Mouse (Mus musculus): Measurements from ENCODE around the gene Avpr1b. TPM values are rescaled to one million over a fixed set of nuclear protein-coding genes. Genes with fewer than 3 reads are reported as not detected.
"Not testable (repeated sequence)": the region's sequence is repeated elsewhere in the genome, so short reads cannot be mapped to it uniquely, and the experiment has no call there.

Gene Avpr1b
- polyA plus RNA-seq, 2 experiments from 2014 or later = 0.11 TPM; not detected in 1

- ATAC-seq = no peak
These were observed 20.3 kb downstream of the Avpr1b start for GRCm38 (mm10) chr1:131619348-131619747.

- no peak for ATAC-seq
These were observed 24.6 kb downstream of the Avpr1b start for GRCm38 (mm10) chr1:131623644-131624043.

GRCm38 (mm10) chr1:131624175-131624835 is 25.3 kb downstream of the Avpr1b start:
- ATAC-seq = no peak

GRCm38 (mm10) chr1:131626200-131626599 is 27.2 kb downstream of the Avpr1b start:
- ATAC-seq = no peak

- ATAC-seq = not testable (repeated sequence)
These were observed 33.2 kb downstream of the Avpr1b start for GRCm38 (mm10) chr1:131632216-131632615.

- ATAC-seq = no peak
These were observed 35.5 kb downstream of the Avpr1b start for GRCm38 (mm10) chr1:131634495-131634894.

- ATAC-seq = peak; percentile 89
These were observed 38.9 kb downstream of the Avpr1b start, which contains the start of gene Ctse for GRCm38 (mm10) chr1:131637791-131638540. TSS of gene Ctse (plus strand) at chr1:131638306.

GRCm38 (mm10) chr1:131638541-131639421 is 39.7 kb downstream of the Avpr1b start:
- ATAC-seq = no peak

- no peak for ATAC-seq
These were observed 41.0 kb downstream of the Avpr1b start for GRCm38 (mm10) chr1:131640062-131640461.

- no peak for ATAC-seq
These were observed 42.5 kb downstream of the Avpr1b start for GRCm38 (mm10) chr1:131641565-131641964.

GRCm38 (mm10) chr1:131642251-131642650 is 43.2 kb downstream of the Avpr1b start:
- no peak for ATAC-seq

GRCm38 (mm10) chr1:131652670-131653443 is 53.8 kb downstream of the Avpr1b start:
- peak; percentile 88 for ATAC-seq

GRCm38 (mm10) chr1:131655601-131656000 is 56.6 kb downstream of the Avpr1b start:
- ATAC-seq = no peak

- peak; percentile 92 for ATAC-seq
These were observed 58.9 kb downstream of the Avpr1b start for GRCm38 (mm10) chr1:131657945-131658354.

GRCm38 (mm10) chr1:131659512-131660085 is 60.6 kb downstream of the Avpr1b start:
- ATAC-seq = no peak

- ATAC-seq = no peak
These were observed 61.2 kb downstream of the Avpr1b start for GRCm38 (mm10) chr1:131660266-131660665.

- no peak for ATAC-seq
These were observed 61.9 kb downstream of the Avpr1b start for GRCm38 (mm10) chr1:131660716-131661472.

Measured in activated CD4-positive, CD25-positive, alpha-beta regulatory T cell, adult 4 months (primary cell).